Mouse (Mus musculus): ENCODE measurements around the gene Ttbk1.
A peak's percentile ranks its signal among the peaks of the same experiment; 100 is the strongest.
"Not testable (repeated sequence)": the region's sequence is repeated elsewhere in the genome, so short reads cannot be mapped to it uniquely, and the experiment has no call there.

Gene Ttbk1

DNA sequence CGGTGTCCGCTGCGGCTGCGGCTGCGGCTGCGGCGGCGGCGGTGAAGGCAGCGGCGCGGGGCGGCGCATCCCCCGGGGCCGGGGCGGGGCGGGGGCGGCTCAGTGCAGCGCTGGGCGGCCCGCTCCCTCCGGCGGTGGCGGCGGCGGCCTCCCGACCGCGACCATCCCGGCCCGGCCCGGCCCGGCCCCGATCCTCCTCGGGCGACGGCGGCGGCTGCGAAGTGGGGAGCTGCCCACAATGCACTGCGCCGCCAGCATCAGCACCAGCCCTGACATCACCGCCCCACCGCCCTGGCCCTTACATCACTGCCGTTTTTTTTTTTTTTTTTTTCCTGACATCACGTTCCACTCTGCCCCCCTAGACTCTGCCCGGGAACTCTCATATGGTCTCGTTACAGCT is at the start of gene Ttbk1:
Gene Ttbk1, minus strand, starts transcription at position 245 of the 400 bp plus-strand sequence.
- DNase-seq (ENCODE audit: low spot score): no peak

- peak; percentile 59 for DNase-seq (ENCODE audit: low spot score)
Observed at GRCm38 (mm10) chr17:46525579-46526307, 38.3 kb upstream of the Ttbk1 start.

DNA sequence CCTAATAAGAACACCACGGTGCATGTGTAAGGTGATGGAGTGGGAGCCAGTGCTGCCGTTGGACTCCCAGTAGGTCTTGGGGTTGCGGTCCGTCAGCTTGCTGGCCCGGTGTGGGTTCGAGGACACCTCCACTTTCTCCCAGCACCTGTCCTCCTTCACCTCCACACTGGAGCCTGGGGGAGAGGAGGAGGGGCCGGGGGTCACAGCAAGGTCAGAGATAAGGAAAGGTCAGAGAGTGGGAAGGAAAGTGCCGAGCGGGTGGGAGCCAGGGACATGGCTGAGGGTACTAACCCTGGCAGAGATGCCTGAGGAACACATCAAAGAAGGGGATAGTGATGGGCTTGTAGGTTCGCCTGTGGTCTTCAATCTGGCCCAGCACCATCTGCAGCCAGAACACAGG is 37.6 kb upstream of the Ttbk1 start:
- no peak for DNase-seq (ENCODE audit: low spot score)

- DNase-seq (ENCODE audit: low spot score): no peak
Observed at GRCm38 (mm10) chr17:46521963-46522668, 34.6 kb upstream of the Ttbk1 start.

DNA sequence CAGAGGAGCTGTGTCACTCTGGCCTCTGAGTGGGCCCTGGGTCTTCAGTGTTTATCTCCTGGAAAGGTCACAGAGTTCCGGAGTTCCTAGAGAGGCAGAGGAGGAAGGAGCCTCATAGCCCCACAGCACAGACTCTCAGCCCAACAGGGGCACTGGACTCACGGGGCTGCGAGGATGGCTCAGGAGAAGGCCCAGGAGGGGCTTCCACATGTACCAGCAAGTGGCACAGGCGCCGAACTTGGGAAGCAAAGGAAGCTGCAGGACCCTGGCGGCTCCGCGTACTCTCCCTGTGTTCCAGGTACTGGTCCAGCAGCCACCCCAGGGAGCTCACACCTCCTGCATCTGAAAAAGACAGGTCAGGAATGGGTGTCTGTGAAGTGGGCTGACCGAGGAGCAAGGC is 33.7 kb upstream of the Ttbk1 start:
- DNase-seq (ENCODE audit: low spot score): no peak

GRCm38 (mm10) chr17:46520385-46520979 is 33.0 kb upstream of the Ttbk1 start:
- no peak for DNase-seq (ENCODE audit: low spot score)

- no peak for DNase-seq (ENCODE audit: low spot score)
Observed at GRCm38 (mm10) chr17:46519971-46520370, 32.5 kb upstream of the Ttbk1 start.

GRCm38 (mm10) chr17:46513329-46513728 is 25.9 kb upstream of the Ttbk1 start:
- DNase-seq (ENCODE audit: low spot score): no peak

DNA sequence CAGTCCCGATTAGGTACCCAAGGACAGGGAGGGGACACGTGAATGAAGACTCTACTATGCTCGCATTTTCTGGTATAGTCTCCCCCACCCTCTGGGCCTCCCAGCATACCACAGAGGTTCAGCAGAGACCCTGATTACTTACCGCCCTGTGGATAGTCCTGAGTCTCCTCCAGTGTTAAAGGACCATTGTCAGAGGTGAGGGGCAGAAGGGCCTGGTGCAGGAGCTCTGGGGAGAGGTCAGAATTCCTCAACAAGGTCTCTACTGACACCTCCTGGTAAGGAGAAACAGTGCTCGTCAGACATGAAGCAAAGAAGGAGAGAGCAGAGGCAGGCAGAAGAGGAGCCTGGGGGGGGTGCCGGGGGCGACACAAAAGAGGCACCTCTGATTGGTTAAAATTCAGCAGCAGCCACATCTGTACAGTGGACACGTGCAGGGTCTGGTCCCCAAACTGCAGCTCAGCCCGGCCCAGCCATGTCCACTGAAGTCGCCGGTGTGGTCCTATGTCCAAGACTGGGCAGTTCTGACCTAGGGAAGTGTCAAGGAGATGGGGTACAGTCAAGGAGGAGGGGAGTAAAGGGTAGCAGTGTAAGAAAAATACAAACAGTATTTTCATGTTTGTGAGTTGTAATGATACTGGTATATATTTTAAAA is 23.7 kb upstream of the Ttbk1 start:
- DNase-seq (ENCODE audit: low spot score): no peak

DNA sequence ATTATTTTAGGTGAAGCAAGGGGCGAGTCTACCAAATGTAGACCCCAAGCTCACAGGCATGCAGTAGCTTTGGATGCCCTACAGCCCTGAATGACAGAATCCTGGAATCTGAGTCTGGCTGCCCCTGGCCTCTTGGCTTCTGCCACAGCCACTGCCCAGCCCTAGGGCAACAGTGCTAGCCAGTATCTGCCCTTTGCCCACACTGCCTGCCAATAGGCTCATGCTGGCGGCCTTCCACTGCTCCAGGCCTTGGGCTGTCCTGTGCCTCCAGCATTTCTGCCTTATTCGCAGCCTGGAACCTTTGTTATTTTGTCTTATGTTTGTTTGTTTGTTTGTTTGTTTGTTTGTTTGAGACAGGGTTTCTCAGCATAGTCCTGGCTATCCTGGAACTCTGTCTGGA is 18.1 kb upstream of the Ttbk1 start:
- DNase-seq (ENCODE audit: low spot score): no peak

- no peak for DNase-seq (ENCODE audit: low spot score)
Observed at GRCm38 (mm10) chr17:46503847-46504638, 16.6 kb upstream of the Ttbk1 start.

DNA sequence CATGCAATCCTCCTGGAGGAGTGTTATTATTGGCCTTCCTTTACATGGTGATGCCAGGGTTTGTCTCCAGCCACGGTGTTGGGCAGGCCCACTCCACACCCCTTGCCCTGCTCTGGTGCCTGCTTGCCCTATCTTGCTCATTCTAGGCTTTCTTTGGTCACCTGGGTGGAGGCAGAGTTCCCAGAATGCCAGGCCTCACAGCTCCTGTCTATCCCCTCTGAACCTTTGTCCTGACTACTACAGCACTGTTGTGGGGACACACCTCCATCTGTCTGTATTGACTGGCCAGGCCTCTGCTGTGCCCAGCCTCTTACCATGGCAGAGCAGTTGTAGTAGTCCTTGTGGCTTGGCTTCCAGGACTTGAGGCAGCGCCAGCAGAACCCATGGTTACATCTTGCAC is 15.3 kb upstream of the Ttbk1 start:
- no peak for DNase-seq (ENCODE audit: low spot score)

DNA sequence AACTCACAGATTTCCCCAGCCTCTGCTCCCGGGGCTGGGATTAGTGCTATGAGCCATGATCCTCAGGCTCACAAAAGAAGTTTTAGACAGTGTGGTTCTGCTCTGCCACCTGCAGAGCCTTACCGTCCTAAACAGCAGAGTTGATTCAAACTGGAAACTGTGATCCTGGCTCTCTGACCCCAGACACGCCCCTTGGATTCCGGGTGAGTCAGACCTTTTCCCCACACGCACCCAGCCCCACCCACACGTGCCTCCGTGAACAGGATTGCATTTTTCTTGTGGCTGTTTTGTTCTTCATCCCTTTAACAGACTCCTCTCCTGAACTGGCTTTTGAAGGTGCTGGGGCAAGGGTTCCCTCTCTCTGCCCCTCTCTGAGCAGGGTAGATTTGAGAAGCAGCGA is 10.5 kb upstream of the Ttbk1 start:
- no peak for DNase-seq (ENCODE audit: low spot score)

DNA sequence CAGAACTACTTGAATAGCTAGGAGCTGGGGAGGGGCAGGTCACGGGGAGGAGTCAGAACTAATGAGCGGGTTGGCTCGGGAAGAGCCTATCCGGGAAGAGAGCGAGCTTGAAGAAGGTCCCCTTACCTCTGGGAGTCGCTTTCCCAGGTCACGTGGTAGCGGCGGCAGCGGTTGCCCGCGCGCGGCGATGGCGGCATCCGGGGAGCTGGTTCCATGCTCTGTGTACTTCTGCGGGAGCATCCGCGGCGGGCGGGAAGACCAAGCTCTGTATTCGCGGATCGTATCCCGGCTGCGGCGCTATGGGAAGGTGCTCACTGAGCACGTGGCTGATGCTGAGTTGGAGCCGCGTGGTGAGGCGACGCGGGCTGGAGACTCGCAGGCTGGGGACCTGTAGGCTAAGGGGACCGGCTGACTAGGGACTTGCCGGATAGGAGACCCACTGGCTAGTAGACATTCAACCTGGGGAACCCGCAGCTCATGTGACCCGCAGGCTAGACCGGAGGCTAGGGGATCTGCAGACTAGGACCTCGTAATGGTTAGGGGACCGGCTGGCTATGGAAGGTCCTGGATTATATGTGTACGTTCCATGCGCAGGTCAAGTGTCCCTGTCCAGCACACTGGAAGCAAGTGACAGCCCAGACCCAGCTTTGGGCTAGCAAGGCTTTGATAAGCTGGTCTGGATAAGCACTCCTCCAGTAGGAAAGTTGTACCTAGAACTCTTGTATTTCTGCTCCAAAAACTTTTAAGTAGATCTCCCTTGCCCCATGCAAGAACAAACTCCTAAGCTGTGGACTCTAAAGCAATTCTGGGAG is 9.4 kb upstream of the Ttbk1 start, which contains the start of gene Dnph1:
Gene Dnph1, plus strand, starts transcription at position 89 of the 812 bp plus-strand sequence.
- DNase-seq (ENCODE audit: low spot score): peak; percentile 54

- not testable (repeated sequence) for DNase-seq (ENCODE audit: low spot score)
Observed at GRCm38 (mm10) chr17:46496081-46496480, 8.6 kb upstream of the Ttbk1 start.

DNA sequence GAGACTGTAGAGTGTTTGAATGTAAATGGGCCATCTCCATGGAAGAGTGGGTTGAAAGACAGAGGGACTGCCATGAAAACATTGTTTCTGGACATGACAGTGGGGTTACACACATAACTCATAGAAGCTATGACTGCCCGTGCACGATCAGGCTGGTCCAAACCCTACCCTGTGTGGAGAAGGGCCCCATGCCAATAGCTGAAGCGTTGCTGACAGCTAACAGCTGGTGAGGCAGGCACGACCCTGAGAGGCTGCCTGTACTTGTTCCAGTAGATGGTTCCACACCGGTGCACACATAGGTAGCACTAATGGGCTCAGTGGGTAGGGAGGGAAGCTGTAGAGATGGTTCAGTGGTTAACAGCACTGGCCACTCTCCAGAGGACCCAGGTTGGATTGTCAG is 8.0 kb upstream of the Ttbk1 start:
- no peak for DNase-seq (ENCODE audit: low spot score)

GRCm38 (mm10) chr17:46486995-46487394 is 480 bp downstream of the Ttbk1 start:
- DNase-seq (ENCODE audit: low spot score): no peak

DNA sequence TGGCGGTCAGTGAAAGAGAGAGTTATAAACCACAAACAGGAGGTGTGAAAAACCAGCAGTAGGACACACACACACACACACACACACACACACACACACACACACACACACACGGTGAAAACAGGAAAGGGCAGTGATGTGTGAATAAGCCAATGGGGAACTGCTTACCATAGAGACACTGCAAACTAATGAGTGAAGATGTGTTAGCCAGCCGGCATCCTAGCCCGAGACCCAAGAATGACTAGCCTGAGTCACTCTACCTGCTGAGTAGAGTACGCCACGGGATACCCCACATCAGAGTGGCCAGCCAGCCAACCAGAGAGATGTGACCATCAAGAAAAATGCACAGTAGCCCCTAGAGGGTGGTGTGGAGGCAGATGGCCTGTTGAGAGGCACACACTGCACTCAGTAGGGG is 3.0 kb downstream of the Ttbk1 start:
- no peak for DNase-seq (ENCODE audit: low spot score)

DNA sequence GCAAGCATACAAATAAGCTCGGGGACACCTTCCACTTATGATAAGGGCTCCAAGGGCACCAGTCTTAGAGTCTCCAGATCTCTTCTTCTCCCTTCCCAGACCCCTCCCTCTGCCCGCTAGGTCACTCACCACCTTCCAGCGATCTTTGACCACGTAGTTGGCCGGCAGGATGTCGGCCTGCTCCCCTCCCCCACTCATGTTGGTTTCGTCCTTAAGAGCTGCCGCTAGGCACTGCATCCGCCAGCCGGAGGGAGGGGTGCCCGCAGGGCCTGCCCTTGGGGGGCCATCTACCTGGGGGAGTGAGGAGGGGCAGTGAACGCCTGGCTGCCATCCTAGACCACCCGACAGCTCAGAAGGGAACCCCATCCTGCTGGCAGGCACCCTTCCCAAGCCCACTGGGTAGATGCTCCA is 3.4 kb downstream of the Ttbk1 start:
- DNase-seq (ENCODE audit: low spot score): no peak

DNA sequence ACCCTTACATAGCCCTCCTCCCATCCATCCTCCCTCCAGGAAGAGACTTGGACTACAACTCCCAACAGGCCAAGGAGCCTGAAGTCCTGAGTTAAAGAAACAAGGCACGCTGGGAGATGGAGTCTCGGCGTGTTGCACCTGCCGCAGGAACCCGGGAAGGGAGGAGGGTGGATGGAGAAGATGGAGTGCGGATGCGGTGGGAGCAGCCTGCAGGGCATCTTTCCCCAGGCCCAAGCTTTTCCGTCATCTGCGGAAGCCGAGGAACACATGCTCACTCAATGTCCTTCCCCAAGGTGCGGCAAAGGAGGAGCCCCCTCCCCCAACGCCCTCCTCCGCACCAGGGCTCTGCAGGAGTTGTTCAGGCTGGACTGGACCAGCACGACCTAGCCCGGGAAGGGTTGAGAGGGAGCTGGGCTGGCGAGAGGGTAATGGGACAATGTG is 3.9 kb downstream of the Ttbk1 start:
- DNase-seq (ENCODE audit: low spot score): no peak

DNA sequence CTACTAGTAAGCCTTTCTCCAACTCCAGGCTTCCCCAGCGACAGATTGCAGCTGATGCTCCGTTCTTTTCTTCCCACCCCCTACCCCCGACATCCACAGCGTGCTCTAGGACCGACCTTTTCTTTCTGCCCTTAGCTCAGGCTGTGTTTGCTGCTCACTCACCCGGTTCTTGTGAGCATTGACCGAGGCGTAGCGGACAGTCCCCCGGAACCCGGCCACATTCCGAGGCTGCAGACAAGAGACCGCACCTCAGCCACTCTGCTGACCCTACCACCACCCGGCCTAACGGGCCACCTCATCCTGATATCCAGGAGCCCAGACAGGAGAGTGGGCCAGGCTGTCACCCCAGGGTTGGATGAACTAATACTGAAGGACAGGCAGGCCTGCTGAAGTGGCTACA is 10.2 kb downstream of the Ttbk1 start:
- no peak for DNase-seq (ENCODE audit: low spot score)

Measured in ovary, postnatal 10 days (tissue).